Comparison of ENCODE assay signal across 28 mouse cellular contexts in the genomic region with DNA sequence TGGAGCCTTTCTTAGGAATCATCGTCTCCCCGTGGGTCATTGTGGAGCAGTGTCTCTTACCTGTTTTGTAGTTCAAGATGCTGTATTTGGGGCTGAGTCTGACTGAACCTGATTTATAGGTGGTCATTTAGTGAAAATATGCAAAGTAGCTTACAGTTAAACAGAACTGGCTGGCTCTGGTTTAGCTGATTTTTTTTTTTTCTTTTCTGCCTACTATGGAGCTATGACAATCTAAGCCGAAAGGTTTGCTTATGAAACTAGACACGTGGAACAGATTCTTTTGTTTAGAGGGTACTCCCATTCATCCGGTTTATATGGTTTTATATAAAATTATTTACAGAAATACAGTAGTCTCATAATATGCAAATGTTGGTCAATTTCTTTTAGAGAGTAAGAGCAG. TPM values are rescaled to one million over a fixed set of nuclear protein-coding genes. Genes with fewer than 3 reads are reported as not detected.
DNase-seq lines count a peak whose midpoint lies in the region; ATAC-seq and TF ChIP-seq lines count a peak whose summit lies in the region.
"Had no signal": no experiment of that assay in that cellular context is flagged by ENCODE, and none has a peak within 500 bp of the region (broad histone marks: within the 10 kb centered on the region; RNA-seq: fewer than 3 reads in every experiment).

A gene (minus strand): TSS at position 101 of the 400 bp plus-strand sequence.

- no peaks in the 10 kb centered on the region for H3K9me3 ChIP-seq in CH12.LX (replicated peaks; ENCODE audit: low read length)
- no peaks in the 10 kb centered on the region for H3K9me3 ChIP-seq in stomach, embryonic 16.5 days (replicated peaks; ENCODE audit: control insufficient read depth, low read length)
- H3K9me3 ChIP-seq in midbrain, embryonic 10.5 days (replicated peaks), result no peaks in the 10 kb centered on the region
- H3K9me3 ChIP-seq: embryonic facial prominence, embryonic 12.5 days; forebrain, embryonic 12.5 days; forebrain, embryonic 15.5 days; heart, embryonic 12.5 days; hindbrain, embryonic 12.5 days; intestine, embryonic 15.5 days had no signal

- no peak within 1 kb of the TSS for H3K4me3 ChIP-seq in gastrocnemius, adult 2 months
- H3K4me3 ChIP-seq in kidney, adult 2 months (ENCODE audit: insufficient read depth, low read depth, low read length), result no peak within 1 kb of the TSS
- peak within 1 kb of the TSS in 2 of 3 experiments; percentile 13 to 16 for H3K4me3 ChIP-seq in CH12.LX (replicated peaks in 1 of 3; ENCODE audit: low read depth in 2 of 3, low read length in 2 of 3, poor library complexity in 1 of 3)
- H3K4me3 ChIP-seq in stomach, embryonic 16.5 days (replicated peaks; ENCODE audit: low read length), result no peak within 1 kb of the TSS
- H3K4me3 ChIP-seq in midbrain, embryonic 10.5 days, result no peak within 1 kb of the TSS
- H3K4me3 ChIP-seq: embryonic facial prominence, embryonic 12.5 days; erythroblast, embryonic 14.5 days; forebrain, embryonic 12.5 days; forebrain, embryonic 15.5 days; heart, embryonic 12.5 days; hindbrain, embryonic 12.5 days; intestine, embryonic 15.5 days had no signal

- H3K9ac ChIP-seq in CH12.LX (ENCODE audit: insufficient read depth, low read depth), result peak within 1 kb of the TSS; percentile 56; the same call in 1 of the 2 replicates
- H3K9ac ChIP-seq in stomach, embryonic 16.5 days (ENCODE audit: low read length), result no peak within 1 kb of the TSS
- H3K9ac ChIP-seq: embryonic facial prominence, embryonic 12.5 days; forebrain, embryonic 12.5 days; forebrain, embryonic 15.5 days; heart, embryonic 12.5 days; hindbrain, embryonic 12.5 days; intestine, embryonic 15.5 days had no signal

- peak within 1 kb of the TSS; percentile 48 for H3K27ac ChIP-seq in gastrocnemius, adult 2 months
- H3K27ac ChIP-seq in kidney, adult 2 months (ENCODE audit: insufficient read depth, low read depth, low read length), result peak within 1 kb of the TSS; percentile 21; the same call in 1 of the 2 replicates
- no peak within 1 kb of the TSS for H3K27ac ChIP-seq in CH12.LX (ENCODE audit: insufficient read depth, low read depth)
- H3K27ac ChIP-seq in stomach, embryonic 16.5 days (ENCODE audit: low read length), result peak within 1 kb of the TSS; percentile 68
- H3K27ac ChIP-seq in midbrain, embryonic 10.5 days (replicated peaks), result no peak within 1 kb of the TSS
- H3K27ac ChIP-seq: forebrain, embryonic 12.5 days; forebrain, embryonic 15.5 days; hindbrain, embryonic 12.5 days; intestine, embryonic 15.5 days had no signal

- in situ Hi-C loops in CH12.LX (cut with MboI; ENCODE audit: low pct_ligation_motif_present, low pct_unique_long_range_greater_than_20kb, low sequenced_read_pairs), result no loop called here

- H3K4me2 ChIP-seq in CH12.LX (ENCODE audit: insufficient read depth, low read depth, poor library complexity, severe bottlenecking), result peak within 1 kb of the TSS; percentile 44; the same call in 1 of the 2 replicates
- H3K4me2 ChIP-seq in stomach, embryonic 16.5 days (ENCODE audit: low read depth, low read length), result no peak within 1 kb of the TSS
- H3K4me2 ChIP-seq: embryonic facial prominence, embryonic 12.5 days; forebrain, embryonic 12.5 days; forebrain, embryonic 15.5 days; heart, embryonic 12.5 days; hindbrain, embryonic 12.5 days; intestine, embryonic 15.5 days had no signal

- TF ChIP-seq EP300 in CH12.LX (IDR thresholded peaks at IDR 0.05; ENCODE audit: low read length), result no peak

- intact Hi-C loops in gastrocnemius, adult 2 months (cut with DNase I), result no loop called here

- no peak for TF ChIP-seq RAD21 in CH12.LX (IDR thresholded peaks at IDR 0.05; ENCODE audit: low read depth, low read length)

- no peaks in the 10 kb centered on the region for H3K79me2 ChIP-seq in CH12.LX (replicated peaks; ENCODE audit: control insufficient read depth, extremely low read depth, insufficient read depth, poor library complexity, severe bottlenecking)

- no peak for ATAC-seq in stomach, embryonic 16.5 days (ENCODE audit: insufficient read depth, low FRiP score)
- ATAC-seq: forebrain, embryonic 15.5 days; hindbrain, embryonic 16.5 days; intestine, embryonic 15.5 days had no signal

- no peak for TF ChIP-seq POLR2A in kidney, adult 2 months (IDR thresholded peaks at IDR 0.05; ENCODE audit: low read depth, low read length)
- TF ChIP-seq POLR2A in CH12.LX (IDR thresholded peaks at IDR 0.05; ENCODE audit: low read depth, low read length), result no peak

- no peak for TF ChIP-seq CTCF in gastrocnemius, adult 2 months (IDR thresholded peaks at IDR 0.05)
- TF ChIP-seq CTCF in kidney, adult 2 months (conservative IDR thresholded peaks at IDR 0.05; ENCODE audit: insufficient read depth, insufficient read length, low read depth, low read length), result no peak
- no peak for TF ChIP-seq CTCF in CH12.LX (conservative IDR thresholded peaks at IDR 0.05 in 1 of 2, IDR thresholded peaks at IDR 0.05 in 1 of 2; ENCODE audit: low read depth in 2 of 2, low read length in 2 of 2)

- no peaks in the 10 kb centered on the region for H3K4me1 ChIP-seq in kidney, adult 2 months (ENCODE audit: control insufficient read depth, insufficient read depth, low read length)
- H3K4me1 ChIP-seq in CH12.LX (ENCODE audit: control insufficient read depth in 1 of 2, insufficient read depth in 2 of 2), result peaks cover 3 to 19% of the 10 kb centered on the region in 2 experiments; a peak in 3 of 4 replicates
- H3K4me1 ChIP-seq in stomach, embryonic 16.5 days (ENCODE audit: control insufficient read depth, insufficient read depth, low read length), result peaks cover 9% of the 10 kb centered on the region; the same call in 1 of the 2 replicates
- H3K4me1 ChIP-seq in midbrain, embryonic 10.5 days, result 0 out of 2 replicates have a peak, but pooled peaks cover 3% of the 10 kb centered on the region
- H3K4me1 ChIP-seq: forebrain, embryonic 12.5 days; forebrain, embryonic 15.5 days had no signal

- peaks cover 3% of the 10 kb centered on the region; the same call in 1 of the 2 replicates for H3K36me3 ChIP-seq in kidney, adult 2 months (ENCODE audit: control insufficient read depth, insufficient read depth, low read length)
- H3K36me3 ChIP-seq in CH12.LX (replicated peaks in 1 of 2; ENCODE audit: control insufficient read depth in 1 of 2, insufficient read depth in 1 of 2, low read length in 1 of 2), result peaks cover 11 to 21% of the 10 kb centered on the region in 2 experiments
- H3K36me3 ChIP-seq in stomach, embryonic 16.5 days (ENCODE audit: control insufficient read depth, insufficient read depth, low read length), result no peaks in the 10 kb centered on the region
- peaks cover 13% of the 10 kb centered on the region; the same call in 1 of the 2 replicates for H3K36me3 ChIP-seq in midbrain, embryonic 10.5 days

- WGBS in kidney, adult 2 months, result 84% methylated on average over 5 of the region's 5 CpGs
- 87% methylated on average over 5 of the region's 5 CpGs for WGBS in stomach, embryonic 16.5 days
- WGBS in midbrain, embryonic 10.5 days, result 91% methylated on average over 5 of the region's 5 CpGs

- H3K27me3 ChIP-seq in kidney, adult 2 months (replicated peaks; ENCODE audit: control insufficient read depth, insufficient read depth, low read length), result no peaks in the 10 kb centered on the region
- H3K27me3 ChIP-seq in CH12.LX (replicated peaks), result no peaks in the 10 kb centered on the region
- H3K27me3 ChIP-seq in stomach, embryonic 16.5 days (ENCODE audit: control insufficient read depth, insufficient read depth, low read length), result no peaks in the 10 kb centered on the region
- no peaks in the 10 kb centered on the region for H3K27me3 ChIP-seq in midbrain, embryonic 10.5 days (ENCODE audit: low read depth, poor library complexity, severe bottlenecking)
- H3K27me3 ChIP-seq: embryonic facial prominence, embryonic 12.5 days; forebrain, embryonic 12.5 days; forebrain, embryonic 15.5 days; heart, embryonic 12.5 days; hindbrain, embryonic 12.5 days; intestine, embryonic 15.5 days had no signal

- DNase-seq in gastrocnemius, adult 2 months, result no peak
- no peak for DNase-seq in gastrocnemius, postnatal 4 days (ENCODE audit: low spot score in 2 of 2)
- DNase-seq in kidney, adult 2 months, result no peak
- no peak for DNase-seq in kidney, postnatal 25 days
- DNase-seq in CH12.LX (ENCODE audit: extremely low read depth), result no peak
- no peak for DNase-seq in midbrain, embryonic 10.5 days (ENCODE audit: low spot score)
- DNase-seq: adrenal gland, adult 2 months; adrenal gland, postnatal 25 days; B cell, adult 2 months; cerebellum, adult 18-20 months; cerebellum, adult 9-10 months; cerebellum, postnatal 14 days; gastrocnemius, postnatal 10 days; gastrocnemius, postnatal 36 days; heart, adult 11 months; heart, postnatal 14 days; heart, postnatal 4 days had no signal

- dilution Hi-C loops in CH12.LX (cut with MboI; ENCODE audit: extremely low pct_ligation_motif_present, extremely low pct_unique_long_range_greater_than_20kb, low sequenced_read_pairs), result no loop called here

TF ChIP-seq in CH12.LX, 34 proteins besides CTCF, POLR2A, EP300 and RAD21:
- no peak for TF ChIP-seq GABPA (IDR thresholded peaks at IDR 0.05; ENCODE audit: insufficient replicate concordance, low read depth, low read length)
- no peak for TF ChIP-seq IRF4 (IDR thresholded peaks at IDR 0.05; ENCODE audit: low read depth, low read length)
- no peak for TF ChIP-seq UBTF (IDR thresholded peaks at IDR 0.05; ENCODE audit: low read depth, low read length)
- no peak for TF ChIP-seq TBP (conservative IDR thresholded peaks at IDR 0.05; ENCODE audit: low read depth, low read length)
- no peak for TF ChIP-seq ZNF384 (IDR thresholded peaks at IDR 0.05; ENCODE audit: low read depth, low read length)
- no peak for TF ChIP-seq MEF2A (IDR thresholded peaks at IDR 0.05; ENCODE audit: borderline replicate concordance, low read depth, low read length)
- no peak for TF ChIP-seq USF1 (IDR thresholded peaks at IDR 0.05; ENCODE audit: low read depth, low read length)
- no peak for TF ChIP-seq MYC (IDR thresholded peaks at IDR 0.05; ENCODE audit: low read depth, low read length)
- no peak for TF ChIP-seq MXI1 (IDR thresholded peaks at IDR 0.05; ENCODE audit: low read depth, low read length)
- TF ChIP-seq BHLHE40 (IDR thresholded peaks at IDR 0.05; ENCODE audit: low read depth, low read length), result no peak

RNA-seq across cellular contexts. Expression of the gene that starts here (rescaled TPM):
- not detected for total RNA-seq in gastrocnemius, adult 2 months (2021)
- total RNA-seq in gastrocnemius, postnatal 4 days (2021), result not detected
- polyA plus RNA-seq in kidney, adult 2 months (2012; rRNA removed), result 0.92 and 1.6 TPM in 2 replicates
- not detected in 2 replicates for total RNA-seq in CH12.LX (2012; rRNA removed)
- total RNA-seq in CH12.LX (2014; rRNA removed), result not detected in 2 replicates
- not detected in 2 replicates for polyA plus RNA-seq in CH12.LX (2012; ENCODE audit: insufficient read length, low read depth)
- polyA plus RNA-seq in stomach, embryonic 16.5 days (2015; fragmentation: Nextera tagmentation; extraction: Ambion mirVana), result 0.21 TPM in 1 of 2 replicates, not detected in the other
- 0.20 TPM in 1 of 2 replicates, not detected in the other for polyA plus RNA-seq in midbrain, embryonic 10.5 days (2016; fragmentation: Nextera tagmentation; extraction: Ambion mirVana)
- total RNA-seq: adrenal gland, adult 2 months; adrenal gland, postnatal 25 days; gastrocnemius, postnatal 10 days; gastrocnemius, postnatal 36 days; heart, postnatal 14 days; heart, postnatal 4 days; MEL had no signal
- polyA plus RNA-seq: embryonic facial prominence, embryonic 12.5 days; forebrain, embryonic 12.5 days; forebrain, embryonic 15.5 days; heart, embryonic 12.5 days; heart, embryonic 16.5 days; hindbrain, embryonic 12.5 days; intestine, embryonic 15.5 days had no signal

Comparison
In these comparisons a context has a peak if more than half of its experiments do, and no peak if none do; other contexts are left out.
1. H3K27ac ChIP-seq: peak in gastrocnemius, adult 2 months (single experiment), kidney, adult 2 months (single experiment) and stomach, embryonic 16.5 days (single experiment); none in CH12.LX (single experiment) and midbrain, embryonic 10.5 days (single experiment).
2. H3K4me3 ChIP-seq: peak in CH12.LX (2 of 3); none in gastrocnemius, adult 2 months (single experiment), kidney, adult 2 months (single experiment), stomach, embryonic 16.5 days (single experiment) and midbrain, embryonic 10.5 days (single experiment).